Mouse (Mus musculus) macrophage (primary cell): Measurements from ENCODE around the gene Pef1. TPM values are rescaled to one million over a fixed set of nuclear protein-coding genes. Genes with fewer than 3 reads are reported as not detected.

Experiments used
- H3K27ac ChIP-seq: fragments of 350-480 bp; formaldehyde crosslinking; 2 replicates; pipeline ENCODE4 v1.9.0; 2021
- H3K36me3 ChIP-seq: fragments of 350-480 bp; formaldehyde crosslinking; 2 replicates; pipeline ENCODE4 v1.9.0; 2021; ENCODE audit errors: inconsistent target
- H3K4me3 ChIP-seq: fragments of 350-480 bp; formaldehyde crosslinking; 2 replicates; pipeline ENCODE4 v1.9.0; 2021; ENCODE audit errors: inconsistent target
- H3K79me2 ChIP-seq: fragments of 350-480 bp; formaldehyde crosslinking; 2 replicates; pipeline ENCODE4 v1.9.0; 2021; ENCODE audit errors: inconsistent target
- WGBS: methylation state at CpG from one replicate; pipeline ENCODE4 v1.1.7; 2026; ENCODE audit warnings: inconsistent platforms; ENCODE audit not compliant: missing documents; 5-methylcytosine and 5-hydroxymethylcytosine counted together
- polyA plus RNA-seq: library from polyadenylated mRNA; stranded (reverse); fragments of 250-400 nt; gene quantifications from 3 replicates; pipeline ENCODE4 v1.2.4, GENCODE M21; 2018; ENCODE audit warnings: inconsistent platforms

The Pef1 gene
- polyA plus RNA-seq, 1 experiment from 2014 or later: 17.5 TPM

DNA sequence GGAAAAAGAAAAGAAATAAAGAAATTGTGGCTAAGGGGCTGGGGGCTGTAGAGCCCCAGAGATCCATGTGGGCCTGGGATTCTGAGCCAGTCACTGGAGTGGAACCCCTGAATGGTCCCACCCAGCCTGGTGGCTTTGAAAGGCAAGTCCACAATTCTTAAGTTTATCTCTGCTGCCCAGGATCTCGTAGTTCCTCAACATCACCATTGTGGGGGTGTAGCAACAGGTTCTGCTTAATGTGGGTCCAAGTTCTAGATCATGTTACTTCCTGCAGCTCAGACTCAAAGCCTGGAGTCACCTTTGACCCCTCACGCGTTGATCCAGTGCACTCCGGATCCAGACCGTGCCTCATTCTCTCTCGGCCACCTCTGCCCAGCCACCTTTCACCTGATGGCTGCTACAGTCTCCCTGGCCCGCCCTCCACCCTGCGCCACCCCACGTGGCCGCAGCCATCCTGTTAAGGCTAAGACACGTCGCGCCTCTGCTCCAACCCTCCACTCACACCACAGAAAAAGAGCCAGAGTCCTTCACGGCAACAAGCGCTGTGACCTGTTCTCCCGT is 67.1 kb downstream of the Pef1 start:
- no peak overlapping the region for H3K27ac ChIP-seq
- no peaks in the 10 kb centered on the region for H3K36me3 ChIP-seq
- no peak overlapping the region for H3K4me3 ChIP-seq
- WGBS: 88% methylated on average over 16 of the region's 16 CpGs
- no peaks in the 10 kb centered on the region for H3K79me2 ChIP-seq

DNA sequence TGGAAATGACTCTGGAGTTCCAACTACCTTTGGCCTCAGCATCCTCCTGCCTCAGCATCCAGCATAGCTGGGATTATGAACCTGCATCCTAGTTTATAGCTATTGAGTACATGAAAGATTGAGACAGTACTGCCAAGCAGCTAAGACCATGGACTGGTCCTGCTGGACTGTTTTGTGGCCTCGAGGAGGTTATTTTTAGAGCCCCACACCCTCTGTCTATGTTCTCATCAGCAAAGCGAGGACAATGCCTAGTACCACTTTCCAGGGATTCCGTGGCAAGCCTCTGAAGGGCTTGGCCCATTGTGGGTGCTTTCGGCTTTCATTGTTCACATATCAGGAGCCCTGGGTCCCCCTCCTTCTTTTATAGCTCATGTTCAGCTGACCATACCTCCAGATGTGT is 68.0 kb downstream of the Pef1 start:
- 78% methylated on average over 4 of the region's 4 CpGs for WGBS

DNA sequence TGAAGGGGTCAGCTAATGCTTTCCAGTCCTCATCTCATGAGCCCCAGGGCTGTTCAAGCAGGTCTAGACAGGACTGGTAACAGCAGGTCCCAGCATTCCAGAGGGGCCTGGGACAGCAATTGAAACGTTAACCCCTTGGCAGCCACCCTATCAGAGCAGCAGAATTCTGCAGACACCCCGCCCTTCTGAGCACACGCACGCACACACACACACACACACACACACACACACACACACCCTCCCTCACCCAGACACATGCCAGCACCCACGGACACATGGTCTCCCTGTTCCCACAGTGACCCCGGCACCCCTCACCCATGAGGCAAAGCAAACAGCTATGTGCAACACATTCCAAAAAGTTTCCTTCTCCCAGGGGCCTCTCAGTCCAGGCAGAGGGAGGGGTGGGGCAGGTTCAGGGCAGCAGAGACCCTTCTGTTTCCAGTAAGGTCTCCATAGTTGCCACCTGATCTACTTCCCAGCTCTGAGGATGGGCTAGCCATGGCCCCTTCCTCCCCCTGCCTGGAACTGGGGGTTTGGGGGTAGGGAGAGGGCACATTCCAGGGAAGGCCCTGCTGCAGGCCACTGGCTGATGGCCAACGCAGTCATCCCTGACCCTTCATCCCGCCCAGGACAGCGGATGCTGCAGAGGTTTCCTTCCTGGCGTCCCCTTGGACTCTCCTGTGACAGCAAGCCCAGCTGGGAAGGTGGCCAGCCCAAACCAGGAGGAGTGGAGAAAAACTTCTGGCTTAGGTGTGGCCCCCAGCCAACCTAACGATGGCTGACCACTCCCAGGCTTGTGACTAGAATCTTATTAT is 69.8 kb downstream of the Pef1 start:
- no peaks in the 10 kb centered on the region for H3K36me3 ChIP-seq
- H3K4me3 ChIP-seq: no peak overlapping the region
- no peaks in the 10 kb centered on the region for H3K79me2 ChIP-seq
- WGBS: 94% methylated on average over 11 of the region's 11 CpGs
- H3K27ac ChIP-seq: no peak overlapping the region

More for the DNA sequence above, 68.0 kb downstream of the Pef1 start:
- Histone ChIP-seq H3K79me2 (no peaks in the 10 kb centered on the region), H3K36me3 (no peaks in the 10 kb centered on the region), H3K27ac (no peak overlapping the region), H3K4me3 (no peak overlapping the region)

DNA sequence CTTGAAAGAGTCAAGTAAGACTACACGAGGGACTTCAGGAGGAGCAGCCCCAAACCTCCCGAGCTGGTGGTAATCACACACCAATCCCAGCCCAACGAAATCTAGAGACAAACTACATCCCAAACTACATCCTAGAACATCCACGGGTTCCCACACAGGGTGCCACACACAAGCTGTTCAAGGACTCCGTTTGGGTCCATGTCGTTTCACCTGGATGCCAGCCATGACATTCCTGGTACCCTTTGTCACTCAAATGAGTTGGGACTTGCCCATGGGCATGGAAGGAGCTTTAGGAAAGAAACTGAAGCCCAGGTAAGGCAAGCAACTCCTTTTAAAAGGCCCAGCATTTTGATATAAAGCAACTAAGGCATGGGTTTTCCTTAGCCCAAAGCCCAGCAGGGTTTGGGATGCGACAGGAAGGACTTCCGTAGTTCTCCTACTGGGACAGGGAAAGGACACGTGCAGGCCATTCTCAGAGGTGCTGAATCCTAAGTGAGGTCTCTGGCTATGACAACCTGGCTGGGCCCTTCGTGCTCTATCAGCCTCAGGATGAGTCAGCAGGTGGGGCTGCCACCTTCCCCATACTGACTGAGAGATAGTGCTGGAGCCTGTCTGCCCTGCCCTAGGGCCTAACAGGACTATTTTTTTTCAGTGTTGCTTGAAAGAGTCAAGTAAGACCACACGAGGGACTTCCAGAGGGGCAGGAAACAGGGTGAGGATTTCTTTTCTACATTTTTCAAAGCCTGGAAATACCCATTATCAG is 70.9 kb downstream of the Pef1 start:
- 80% methylated on average over 11 of the region's 11 CpGs for WGBS
- Histone ChIP-seq H3K79me2 (no peaks in the 10 kb centered on the region), H3K27ac (no peak overlapping the region), H3K36me3 (no peaks in the 10 kb centered on the region), H3K4me3 (no peak overlapping the region)

DNA sequence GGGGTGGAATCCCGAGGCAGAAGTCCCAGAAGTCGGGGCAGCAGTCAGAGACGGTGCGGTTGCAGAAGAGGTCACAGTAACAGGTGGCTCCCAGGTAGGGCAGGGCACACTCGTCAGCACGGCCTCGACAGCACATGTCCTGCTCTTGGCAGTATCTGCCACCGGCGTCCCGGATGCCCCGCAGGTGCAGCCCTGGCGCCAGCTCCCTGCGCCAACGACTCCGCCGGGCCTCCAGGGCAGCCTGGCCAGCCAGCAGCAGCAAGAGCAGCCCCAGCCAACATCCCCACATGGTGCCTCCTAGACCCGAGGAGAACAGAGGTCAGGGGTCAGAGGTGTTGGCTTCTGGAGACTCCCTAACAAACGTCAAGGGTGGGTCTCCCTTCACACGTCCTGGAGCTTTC is 71.6 kb downstream of the Pef1 start:
- no peaks in the 10 kb centered on the region for H3K36me3 ChIP-seq
- H3K27ac ChIP-seq: no peak overlapping the region
- WGBS: 71% methylated on average over 19 of the region's 19 CpGs
- no peak overlapping the region for H3K4me3 ChIP-seq
- H3K79me2 ChIP-seq: no peaks in the 10 kb centered on the region

DNA sequence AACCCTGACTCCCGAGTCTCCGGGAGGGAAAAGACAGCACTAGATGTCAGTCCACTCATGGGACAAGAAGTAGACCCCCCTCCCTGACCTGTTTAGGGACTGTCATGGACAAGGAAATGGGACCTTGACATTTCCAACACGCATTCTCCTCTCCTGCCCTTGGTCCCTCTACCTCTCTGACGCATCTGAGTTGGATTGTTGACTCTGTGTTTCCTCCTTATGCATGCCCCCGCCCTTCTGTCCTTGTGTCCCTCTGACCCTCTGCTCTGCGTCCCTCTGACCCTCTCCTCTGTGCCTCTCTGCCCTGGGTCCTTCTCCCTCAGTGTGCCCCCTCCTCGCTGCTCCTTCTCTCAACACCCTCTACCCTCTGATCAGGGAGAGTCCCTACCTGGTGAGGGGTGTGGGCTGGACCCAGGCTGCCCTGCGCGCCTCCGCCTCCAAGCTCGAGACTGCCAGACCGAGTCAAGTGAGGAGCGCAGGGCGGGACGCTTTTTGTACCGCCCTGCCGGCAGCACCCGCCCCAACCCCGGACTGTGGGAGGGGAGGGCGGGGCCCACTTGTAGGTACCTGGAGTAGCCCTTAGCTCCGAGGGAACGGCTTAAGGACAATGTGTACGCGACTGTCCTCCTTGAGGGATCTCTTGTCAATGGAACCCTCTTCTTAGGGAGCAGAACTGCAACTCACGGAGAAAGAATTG is 72.1 kb downstream of the Pef1 start:
- H3K79me2 ChIP-seq: no peaks in the 10 kb centered on the region
- H3K27ac ChIP-seq: no peak overlapping the region
- no peak overlapping the region for H3K4me3 ChIP-seq
- H3K36me3 ChIP-seq: no peaks in the 10 kb centered on the region
- WGBS: 16% methylated on average over 16 of the region's 25 CpGs

DNA sequence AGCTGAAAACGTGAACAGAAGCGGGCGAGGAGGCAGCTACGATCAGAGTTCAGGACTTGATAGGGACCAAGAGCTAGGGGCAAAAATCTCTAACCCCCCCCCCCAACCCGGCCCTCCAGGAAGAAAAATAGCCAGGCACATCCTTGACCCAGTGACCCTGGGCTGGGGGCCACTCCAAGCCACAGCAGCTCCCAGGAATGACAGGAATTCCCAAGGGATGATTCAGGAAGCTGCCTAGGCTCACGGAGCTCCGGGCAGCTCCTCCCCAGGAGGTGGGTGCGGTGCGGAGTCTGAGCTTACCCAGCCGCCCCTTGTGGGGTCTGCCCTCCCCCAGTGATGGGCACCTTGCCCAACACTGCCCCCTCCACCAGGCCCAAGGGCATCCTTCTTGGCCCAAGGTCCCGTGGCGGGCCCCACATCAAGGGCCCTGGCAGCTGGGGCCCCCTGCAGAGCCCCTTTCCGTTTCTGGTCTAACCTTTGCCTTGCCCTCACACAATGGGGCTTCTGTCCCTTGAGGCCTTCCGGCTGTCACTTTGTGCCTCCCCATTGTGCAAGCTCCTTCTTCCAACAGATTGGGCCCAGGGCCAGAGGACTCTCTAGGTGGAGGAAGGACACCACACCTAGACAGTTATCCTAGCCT is 72.8 kb downstream of the Pef1 start, which contains the start of gene Tinagl1:
Tinagl1 (minus strand) TSS at position 51 of the 640 bp plus-strand sequence.
- H3K4me3 ChIP-seq: no peak within 1 kb of the TSS
- no peaks in the 10 kb centered on the region for H3K36me3 ChIP-seq
- H3K79me2 ChIP-seq: no peaks in the 10 kb centered on the region
- WGBS: 8% methylated on average over 14 of the region's 14 CpGs
- no peak within 1 kb of the TSS for H3K27ac ChIP-seq

DNA sequence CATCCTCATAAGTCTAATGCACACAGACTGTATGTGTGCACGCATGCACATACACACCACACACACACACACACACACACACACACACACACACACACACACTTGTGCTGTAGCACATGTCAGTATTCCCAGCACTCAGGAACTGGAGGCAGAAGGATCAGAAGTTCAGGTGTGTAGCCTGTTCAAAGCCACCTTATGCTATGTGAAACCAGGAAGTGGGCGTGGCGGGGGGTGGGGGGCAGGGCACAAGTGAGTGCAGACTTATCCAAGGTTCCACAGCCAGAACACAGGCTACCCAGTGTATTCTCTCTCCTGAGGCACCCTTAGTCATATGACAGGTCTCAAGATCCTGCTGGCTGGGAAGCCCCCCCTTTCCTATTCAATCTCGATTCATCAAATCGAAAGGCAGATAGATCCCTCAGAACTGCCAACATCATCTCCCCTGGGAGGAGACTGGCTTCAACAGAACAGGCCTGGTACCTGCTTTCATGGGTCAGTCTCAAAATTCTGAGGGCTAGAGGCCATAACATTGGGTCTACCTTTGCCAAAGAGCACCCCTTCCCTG is 73.9 kb downstream of the Pef1 start:
- Histone ChIP-seq H3K27ac (no peak overlapping the region), H3K79me2 (no peaks in the 10 kb centered on the region), H3K36me3 (no peaks in the 10 kb centered on the region), H3K4me3 (no peak overlapping the region)
- WGBS: 33% methylated on average over 4 of the region's 5 CpGs

DNA sequence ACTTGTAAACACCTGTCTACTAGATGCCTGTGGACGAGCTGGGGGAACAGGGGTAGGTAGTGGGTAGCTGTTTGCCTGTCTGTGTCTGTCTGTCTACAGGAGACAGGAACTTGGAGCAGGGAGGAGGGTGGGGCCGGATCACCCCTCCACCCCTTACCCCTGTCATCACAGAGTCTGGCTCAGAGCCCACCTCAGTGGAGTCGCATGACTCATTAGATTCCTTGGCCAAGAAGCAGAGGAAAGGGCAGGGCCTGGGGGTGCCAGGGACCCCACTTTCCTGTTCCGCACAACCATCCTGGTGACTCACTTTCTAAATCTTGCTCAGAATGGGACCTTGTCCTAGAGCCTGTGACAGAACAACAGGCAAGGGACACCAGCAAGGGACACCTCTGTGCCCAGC is 74.7 kb downstream of the Pef1 start:
- 32% methylated on average over 4 of the region's 4 CpGs for WGBS
- Histone ChIP-seq H3K27ac (no peak overlapping the region), H3K79me2 (no peaks in the 10 kb centered on the region), H3K36me3 (no peaks in the 10 kb centered on the region), H3K4me3 (no peak overlapping the region)

DNA sequence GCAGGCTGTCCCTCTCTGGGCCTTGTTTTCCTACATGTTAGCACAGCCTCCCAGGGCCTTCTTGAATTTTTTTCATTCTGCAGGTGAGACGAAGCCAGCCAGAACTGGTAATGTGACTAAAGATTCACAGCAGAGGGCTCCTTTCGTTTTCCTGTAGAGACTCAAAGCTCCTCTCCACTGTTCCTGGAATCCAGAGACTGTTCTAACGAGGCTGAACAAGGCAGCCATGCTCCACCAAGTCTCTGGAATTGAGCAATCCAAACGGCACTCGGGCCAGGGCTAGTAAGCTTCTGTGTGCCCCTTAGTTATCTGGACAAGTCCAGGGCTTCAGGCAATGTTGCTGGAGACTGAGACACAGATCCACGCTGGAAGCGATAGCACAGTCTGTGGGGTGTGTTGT is 75.2 kb downstream of the Pef1 start:
- no peaks in the 10 kb centered on the region for H3K79me2 ChIP-seq
- 69% methylated on average over 7 of the region's 7 CpGs for WGBS
- H3K4me3 ChIP-seq: no peak overlapping the region
- no peak overlapping the region for H3K27ac ChIP-seq
- no peaks in the 10 kb centered on the region for H3K36me3 ChIP-seq

Other genes starting within 250 kb of the Pef1 start
- gene Spocd1, start 173.3 kb upstream of the Pef1 start, polyA plus RNA-seq: not detected in 3 replicates
- not detected in 3 replicates for gene Adgrb2, start 117.7 kb upstream of the Pef1 start, polyA plus RNA-seq
- gene Col16a1, start 54.7 kb upstream of the Pef1 start, polyA plus RNA-seq: 0.33 TPM in 1 of 3 replicates, not detected in the others
- not detected in 3 replicates for gene Hcrtr1, start 36.8 kb downstream of the Pef1 start, polyA plus RNA-seq
- 0.28 to 0.41 TPM in 2 of 3 replicates, not detected in the other for gene Tinagl1, start 72.6 kb downstream of the Pef1 start, polyA plus RNA-seq
- gene Gm853, start 119.8 kb downstream of the Pef1 start, polyA plus RNA-seq: not detected in 3 replicates
- not detected in 3 replicates for gene Serinc2, start 176.6 kb downstream of the Pef1 start, polyA plus RNA-seq
- gene Fabp3, start 206.0 kb downstream of the Pef1 start, polyA plus RNA-seq: 18.8 to 65.8 TPM (median 23.5 TPM) in 3 replicates
- not detected in 3 replicates for gene Gm10570, start 206.1 kb downstream of the Pef1 start, polyA plus RNA-seq